Mouse (Mus musculus): ENCODE data around the gene Dnajb1.

DNA sequence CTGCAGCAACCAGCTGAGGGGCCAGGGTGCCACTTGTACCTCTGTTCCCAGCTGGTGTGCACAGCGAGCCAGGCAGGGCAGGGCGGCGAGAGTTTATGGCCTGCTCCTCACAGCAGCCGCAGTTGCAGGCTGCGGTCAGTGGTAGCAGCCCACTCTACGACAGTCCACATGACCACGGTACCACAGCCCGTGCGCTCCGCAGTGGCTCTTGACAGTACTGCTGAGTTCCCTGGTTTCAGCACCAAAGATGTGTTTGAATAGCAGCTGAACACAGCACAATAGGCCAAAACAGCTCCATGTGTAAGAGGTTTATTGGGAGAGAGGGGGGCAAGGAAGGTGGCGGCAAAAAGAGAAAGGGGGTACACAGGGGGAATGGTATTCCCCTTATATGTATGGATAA lies 39.5 kb downstream of the Dnajb1 start:
- TF ChIP-seq POLR2A (IDR thresholded peaks at IDR 0.05; ENCODE audit: extremely low read depth, insufficient read depth, low read length), result no peak
- no peak for TF ChIP-seq CTCF (IDR thresholded peaks at IDR 0.05; ENCODE audit: low read depth, low read length)

Data from liver, adult 2 months (tissue).